Mouse (Mus musculus) embryonic facial prominence, embryonic 11.5 days (tissue): ENCODE measurements around the gene Cct3. TPM values are rescaled to one million over a fixed set of nuclear protein-coding genes. Genes with fewer than 3 reads are reported as not detected.

Source experiments
- ATAC-seq: fragments of 200-750 bp; cut with Nextera tagmentation; replicated peaks from 2 replicates; pipeline ENCODE4 v1.8.0; 2017; ENCODE audit warnings: low read depth; ENCODE audit not compliant: insufficient number of reproducible peaks, low FRiP score, low TSS enrichment
- DNase-seq: peaks from one replicate; pipeline ENCODE4 v3.0.0-alpha.2; 2015; ENCODE audit warnings: low spot score
- H3K27ac ChIP-seq: fragments of 300-500 bp; sonication (generic); replicated peaks from 2 replicates; pipeline ENCODE4 v1.5.1; 2014; ENCODE audit warnings: mild to moderate bottlenecking, low read depth, low read length, control low read depth
- H3K27me3 ChIP-seq: fragments of 300-500 bp; sonication (generic); 2 replicates; pipeline ENCODE4 v1.6.1; 2014; ENCODE audit warnings: mild to moderate bottlenecking, low read length, moderate library complexity, mixed read lengths; ENCODE audit not compliant: control insufficient read depth, insufficient read depth
- H3K36me3 ChIP-seq: fragments of 300-500 bp; sonication (generic); replicated peaks from 2 replicates; pipeline ENCODE4 v1.6.1; 2014; ENCODE audit warnings: low read depth, mild to moderate bottlenecking, low read length, moderate library complexity, mixed read lengths; ENCODE audit not compliant: control insufficient read depth, insufficient read depth
- H3K4me1 ChIP-seq: fragments of 300-500 bp; sonication (generic); 2 replicates; pipeline ENCODE4 v1.6.1; 2014; ENCODE audit warnings: low read length, mixed read lengths; ENCODE audit not compliant: control insufficient read depth, insufficient read depth
- H3K4me2 ChIP-seq: fragments of 300-500 bp; sonication (generic); 2 replicates; pipeline ENCODE4 v1.6.1; 2014; ENCODE audit warnings: low read depth, mild to moderate bottlenecking, control low read depth, low read length, moderate library complexity
- H3K4me3 ChIP-seq: fragments of 300-500 bp; sonication (generic); 2 replicates; pipeline ENCODE4 v1.5.1; 2014; ENCODE audit warnings: low read depth, low read length, control low read depth
- H3K9ac ChIP-seq: fragments of 300-500 bp; sonication (generic); replicated peaks from 2 replicates; pipeline ENCODE4 v1.6.1; 2014; ENCODE audit warnings: mild to moderate bottlenecking, control low read depth, low read length
- H3K9me3 ChIP-seq: fragments of 300-500 bp; sonication (generic); replicated peaks from 2 replicates; pipeline ENCODE4 v1.6.1; 2016; ENCODE audit warnings: mild to moderate bottlenecking, low read length, inconsistent platforms, mixed read lengths; ENCODE audit not compliant: control insufficient read depth
- WGBS: fragments of 180-500 bp; shearing (Covaris S2); extraction: QIAGEN DNeasy Blood & Tissue Kit; methylation state at CpG from one replicate; pipeline ENCODE4 v1.1.7; 2014; 5-methylcytosine and 5-hydroxymethylcytosine counted together
- polyA plus RNA-seq: library from polyadenylated mRNA; unstranded; fragments of >200 nt; fragmentation: Nextera tagmentation; extraction: Ambion mirVana; gene quantifications from 2 replicates; pipeline ENCODE4 v1.2.1, GENCODE M21; 2014

The Cct3 gene
- 784 and 788 TPM in 2 replicates for polyA plus RNA-seq

- Histone ChIP-seq H3K27me3 (no peaks in the 10 kb centered on the region), H3K36me3 (peaks cover 10% of the 10 kb centered on the region), H3K4me1 (no peaks in the 10 kb centered on the region), H3K4me3 (peak within 1 kb of the TSS; percentile 83), H3K27ac (peak within 1 kb of the TSS; percentile 87), H3K9me3 (no peaks in the 10 kb centered on the region), H3K9ac (peak within 1 kb of the TSS; percentile 90), H3K4me2 (peak within 1 kb of the TSS; percentile 49)
- WGBS: under 1% methylated on average over 44 of the region's 44 CpGs
- ATAC-seq (peak; percentile 99), DNase-seq (peak; percentile 98)
Measured at GRCm38 (mm10) chr3:88296561-88297318, at the start of gene Cct3, which contains the start of gene Tsacc. Cct3 (plus strand) TSS chr3:88297116. Tsacc (minus strand) TSS chr3:88296999.

DNA sequence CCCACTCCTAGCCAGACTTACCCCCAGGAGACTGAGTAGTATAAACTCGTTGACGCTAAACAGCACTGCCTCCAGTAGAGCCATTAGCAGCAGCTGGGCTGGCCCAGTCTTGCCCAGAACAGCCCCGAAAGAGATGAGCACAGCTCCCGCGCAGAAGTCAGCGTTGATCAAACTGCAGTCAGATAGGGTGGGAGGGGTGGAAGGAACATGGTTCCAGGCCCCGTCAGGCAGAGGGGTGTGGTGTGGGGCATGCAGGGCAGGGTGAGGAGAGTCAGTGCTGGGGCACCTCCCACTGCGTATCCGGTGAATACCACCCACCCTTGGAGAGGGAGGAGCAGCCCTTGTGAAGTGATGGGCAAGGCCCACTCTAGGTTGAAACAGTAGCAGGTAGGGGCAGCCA is 49.2 kb upstream of the Cct3 start:
- no peak overlapping the region for H3K27ac ChIP-seq
- peaks cover 11% of the 10 kb centered on the region for H3K27me3 ChIP-seq
- WGBS: 68% methylated on average over 9 of the region's 9 CpGs

GRCm38 (mm10) chr3:88248406-88248805 is 48.5 kb upstream of the Cct3 start:
- no peak overlapping the region for H3K4me3 ChIP-seq
- no peak overlapping the region for H3K27ac ChIP-seq
- no peak overlapping the region for H3K9ac ChIP-seq
- WGBS: 62% methylated on average over 11 of the region's 11 CpGs
- H3K27me3 ChIP-seq: peaks cover 7% of the 10 kb centered on the region; the same call in 1 of the 2 replicates
- ATAC-seq: no peak
- H3K4me2 ChIP-seq: no peak overlapping the region
- no peaks in the 10 kb centered on the region for H3K36me3 ChIP-seq
- no peaks in the 10 kb centered on the region for H3K9me3 ChIP-seq
- no peaks in the 10 kb centered on the region for H3K4me1 ChIP-seq
- no peak for DNase-seq

More for the DNA sequence above, 49.2 kb upstream of the Cct3 start:
- DNase-seq (no peak), ATAC-seq (no peak)
- no peak overlapping the region for H3K4me2 ChIP-seq
- H3K4me3 ChIP-seq: no peak overlapping the region
- no peaks in the 10 kb centered on the region for H3K4me1 ChIP-seq
- no peaks in the 10 kb centered on the region for H3K36me3 ChIP-seq
- H3K9me3 ChIP-seq: no peaks in the 10 kb centered on the region
- no peak overlapping the region for H3K9ac ChIP-seq

GRCm38 (mm10) chr3:88252739-88253138 is 44.2 kb upstream of the Cct3 start:
- Histone ChIP-seq H3K9me3 (no peaks in the 10 kb centered on the region), H3K36me3 (no peaks in the 10 kb centered on the region), H3K9ac (no peak overlapping the region), H3K27ac (no peak overlapping the region), H3K27me3 (peaks cover 22% of the 10 kb centered on the region), H3K4me2 (no peak overlapping the region), H3K4me1 (peaks cover 2% of the 10 kb centered on the region; the same call in 1 of the 2 replicates), H3K4me3 (no peak overlapping the region)
- DNase-seq: no peak
- no peak for ATAC-seq
- WGBS: 71% methylated on average over 6 of the region's 6 CpGs

- DNase-seq (peak; percentile 45), ATAC-seq (no peak)
- Histone ChIP-seq H3K27ac (no peak within 1 kb of the TSS), H3K4me2 (peak within 1 kb of the TSS; percentile 62), H3K9me3 (no peaks in the 10 kb centered on the region), H3K27me3 (peaks cover 22% of the 10 kb centered on the region), H3K4me1 (peaks cover 2% of the 10 kb centered on the region; the same call in 1 of the 2 replicates), H3K36me3 (no peaks in the 10 kb centered on the region), H3K9ac (peak within 1 kb of the TSS; percentile 39), H3K4me3 (peak within 1 kb of the TSS; percentile 30)
- WGBS: 3% methylated on average over 34 of the region's 34 CpGs
Measured at GRCm38 (mm10) chr3:88254268-88254926, 42.5 kb upstream of the Cct3 start, which contains the start of gene Rhbg. Rhbg (minus strand) TSS chr3:88254709.

GRCm38 (mm10) chr3:88255950-88256349 is 41.0 kb upstream of the Cct3 start:
- ATAC-seq (no peak), DNase-seq (no peak)
- no peak overlapping the region for H3K4me3 ChIP-seq
- WGBS: 63% methylated on average over 6 of the region's 6 CpGs
- H3K9ac ChIP-seq: no peak overlapping the region
- no peaks in the 10 kb centered on the region for H3K36me3 ChIP-seq
- H3K27ac ChIP-seq: no peak overlapping the region
- peaks cover 22% of the 10 kb centered on the region for H3K27me3 ChIP-seq
- H3K9me3 ChIP-seq: no peaks in the 10 kb centered on the region
- H3K4me1 ChIP-seq: peaks cover 2% of the 10 kb centered on the region; the same call in 1 of the 2 replicates
- no peak overlapping the region for H3K4me2 ChIP-seq

- Histone ChIP-seq H3K9ac (no peak overlapping the region), H3K27me3 (peaks cover 22% of the 10 kb centered on the region), H3K9me3 (no peaks in the 10 kb centered on the region), H3K4me2 (no peak overlapping the region), H3K36me3 (no peaks in the 10 kb centered on the region), H3K4me3 (no peak overlapping the region), H3K4me1 (peaks cover 2% of the 10 kb centered on the region; the same call in 1 of the 2 replicates), H3K27ac (no peak overlapping the region)
- ATAC-seq (no peak), DNase-seq (no peak)
- 78% methylated on average over 7 of the region's 7 CpGs for WGBS
Measured at GRCm38 (mm10) chr3:88256382-88256781, 40.5 kb upstream of the Cct3 start.

DNA sequence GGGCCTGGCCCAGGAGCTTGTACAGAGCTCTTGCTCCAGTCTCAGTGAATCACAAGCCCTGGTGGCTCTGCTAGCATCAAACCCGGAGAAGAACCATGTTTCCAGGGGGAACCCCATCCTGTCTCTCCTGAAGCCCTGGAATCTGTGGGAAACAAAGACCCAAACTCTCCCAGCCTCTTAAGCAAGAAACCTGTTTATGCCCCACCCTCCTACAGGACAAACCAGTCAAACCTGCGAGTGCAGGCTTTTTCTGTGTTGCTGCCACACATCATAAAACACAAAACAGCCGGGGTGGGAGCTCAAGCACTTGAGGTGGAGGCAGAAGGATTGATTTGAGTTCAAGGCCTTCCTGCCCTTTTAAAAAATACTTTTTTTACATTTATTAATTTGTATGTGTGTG is 34.6 kb upstream of the Cct3 start:
- Histone ChIP-seq H3K36me3 (no peaks in the 10 kb centered on the region), H3K4me1 (no peaks in the 10 kb centered on the region), H3K4me3 (no peak overlapping the region), H3K27me3 (no peaks in the 10 kb centered on the region), H3K9ac (no peak overlapping the region), H3K9me3 (no peaks in the 10 kb centered on the region), H3K27ac (no peak overlapping the region), H3K4me2 (no peak overlapping the region)
- DNase-seq (no peak), ATAC-seq (no peak)
- WGBS: 71% methylated on average over 3 of the region's 3 CpGs
